Mouse (Mus musculus) colon, adult 2 months (tissue): ENCODE results near the gene Meioc. TPM values are rescaled to one million over a fixed set of nuclear protein-coding genes. Genes with fewer than 3 reads are reported as not detected.

Source experiments
- polyA plus RNA-seq: library from polyadenylated mRNA; depleted of rRNA; stranded (reverse); fragments of >200 nt; gene quantifications from 2 replicates; pipeline ENCODE4 v1.2.3, GENCODE M21; 2012; rRNA removed

The Meioc gene
- not detected in 2 replicates for polyA plus RNA-seq

GRCm38 (mm10) chr11:102663416-102663815 is at the start of gene Meioc:
Gene Meioc, plus strand, starts transcription at chr11:102663716.

GRCm38 (mm10) chr11:102697338-102698017 is 34.0 kb downstream of the Meioc start, which contains the start of gene Ccdc43:
Gene Ccdc43, minus strand, starts transcription at chr11:102697782.

Other genes starting within 250 kb of the Meioc start
- gene Grn, start 233.4 kb upstream of the Meioc start, polyA plus RNA-seq, result 155 and 216 TPM in 2 replicates
- gene Fam171a2, start 216.0 kb upstream of the Meioc start, polyA plus RNA-seq, result 14.4 and 17.6 TPM in 2 replicates
- 4.4 and 5.2 TPM in 2 replicates for gene Itga2b, start 193.6 kb upstream of the Meioc start, polyA plus RNA-seq
- 12.2 and 14.1 TPM in 2 replicates for gene Gpatch8, start 107.3 kb upstream of the Meioc start, polyA plus RNA-seq
- 1.6 and 2.1 TPM in 2 replicates for gene Gm11627, start 84.3 kb upstream of the Meioc start, polyA plus RNA-seq
- gene Fzd2, start 59.3 kb upstream of the Meioc start, polyA plus RNA-seq, result 32.9 and 38.3 TPM in 2 replicates
- gene Ccdc43, start 34.1 kb downstream of the Meioc start, polyA plus RNA-seq, result 3.5 and 4.8 TPM in 2 replicates
- 9.1 and 11.5 TPM in 2 replicates for gene Adam11, start 97.7 kb downstream of the Meioc start, polyA plus RNA-seq
- gene Gjc1, start 156.0 kb downstream of the Meioc start, polyA plus RNA-seq, result 3.6 and 3.7 TPM in 2 replicates
- gene Higd1b, start 172.1 kb downstream of the Meioc start, polyA plus RNA-seq, result 0.62 and 1.9 TPM in 2 replicates
- 77.1 and 94.1 TPM in 2 replicates for gene Eftud2, start 217.3 kb downstream of the Meioc start, polyA plus RNA-seq
- 0.13 and 0.31 TPM in 2 replicates for gene Ccdc103, start 217.5 kb downstream of the Meioc start, polyA plus RNA-seq
- not detected in 2 replicates for gene Fam187a, start 221.5 kb downstream of the Meioc start, polyA plus RNA-seq
- 3.4 and 3.5 TPM in 2 replicates for gene Gfap, start 237.2 kb downstream of the Meioc start, polyA plus RNA-seq